Mouse (Mus musculus): ENCODE data around the gene Map3k20.

DNA sequence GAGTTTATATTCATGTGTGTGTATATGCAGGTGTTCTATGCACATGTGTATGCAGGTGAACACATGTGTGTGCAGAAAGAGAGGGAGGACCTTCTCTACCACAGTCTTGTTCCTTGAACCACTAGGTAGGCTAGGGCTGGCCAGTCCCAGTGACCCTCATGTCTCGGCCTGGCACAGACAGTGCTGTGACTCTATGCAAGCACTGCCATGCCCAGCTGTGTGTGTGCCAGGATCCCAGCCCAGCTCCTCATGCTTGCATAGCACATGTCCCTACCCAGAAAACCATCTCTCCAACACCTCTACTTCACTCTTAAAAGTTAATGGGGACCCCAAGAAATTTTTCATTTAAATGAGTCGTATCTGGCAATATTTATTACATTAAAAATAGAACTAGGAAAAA is 106.3 kb downstream of the Map3k20 start:
- TF ChIP-seq POLR2A (IDR thresholded peaks at IDR 0.05; ENCODE audit: borderline replicate concordance, extremely low read depth, low read depth, low read length) = no peak
- no peak for TF ChIP-seq CTCF (IDR thresholded peaks at IDR 0.05; ENCODE audit: insufficient read depth, low read length)

All from lung, adult 2 months (tissue).